Mouse (Mus musculus): ENCODE measurements at regions not wholly inside any gene's neighbourhood (a gene's known extent, or its start where the extent isn't known, plus 50 kb on each side); places are given as distances from the start of the nearest gene placed in this dataset.

GRCm38 (mm10) chr13:107514236-107514635 lies 492.3 kb upstream of the Kif2a start:
- TF ChIP-seq CHD2 (IDR thresholded peaks at IDR 0.05; ENCODE audit: low read depth, low read length) (no peak), MAFK (IDR thresholded peaks at IDR 0.05; ENCODE audit: insufficient read depth, low read depth, low read length) (no peak), ZC3H11A (IDR thresholded peaks at IDR 0.05; ENCODE audit: borderline replicate concordance, low read depth, low read length) (no peak), HCFC1 (IDR thresholded peaks at IDR 0.05; ENCODE audit: borderline replicate concordance, insufficient read depth, low read length) (no peak)
